Mouse (Mus musculus) megakaryocyte, embryonic 14.5 days (primary cell): ENCODE data around the gene Lce1e.

Source experiments
- FLI1 ChIP-seq: IDR thresholded peaks from 2 replicates; pipeline ENCODE4 v1.6.1; 2012; ENCODE audit warnings: low read length, inconsistent platforms, mixed read lengths
- GATA1 ChIP-seq: IDR thresholded peaks from 3 replicates; pipeline ENCODE4 v1.6.1; 2012; ENCODE audit warnings: mixed read lengths, low read length, inconsistent platforms, borderline replicate concordance

DNA sequence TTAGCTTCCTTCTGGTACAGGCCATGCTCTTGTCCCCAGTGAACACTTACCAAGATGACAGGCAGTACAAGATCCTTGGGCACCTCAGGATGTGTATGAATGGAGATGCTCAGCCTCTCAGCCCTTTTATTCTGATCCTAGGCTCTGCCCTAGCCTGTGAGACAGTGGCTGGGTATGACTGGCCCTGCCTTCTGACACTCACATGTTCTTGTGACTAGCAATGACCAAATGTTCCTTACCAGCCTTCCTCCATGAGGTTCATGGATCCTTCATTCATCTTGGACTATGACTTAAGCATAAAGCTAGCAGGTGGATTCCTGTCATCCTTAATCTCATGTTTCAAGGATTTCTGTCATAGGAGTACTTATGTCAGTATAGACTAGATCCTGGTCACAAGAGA, 38.7 kb downstream of the Lce1e start, which contains the start of gene Lce1a2:
- no peak for TF ChIP-seq GATA1
- TF ChIP-seq FLI1, result no peak
